In genomic region chr14:73759986-73760385, GRCm38 (mm10) we compare ENCODE assay signal across 25 mouse cellular contexts.
A peak's percentile ranks its signal among the peaks of the same experiment; 100 is the strongest.
DNase-seq lines count a peak whose midpoint lies in the region; ATAC-seq and TF ChIP-seq lines count a peak whose summit lies in the region.
"Had no signal": no experiment of that assay in that cellular context is flagged by ENCODE, and none has a peak within 500 bp of the region (broad histone marks: within the 10 kb centered on the region; RNA-seq: fewer than 3 reads in every experiment).

No protein-coding gene starts in this region.

- H3K36me3 ChIP-seq in hindbrain, postnatal 0 days (ENCODE audit: insufficient read depth, low read length): no peaks in the 10 kb centered on the region
- H3K36me3 ChIP-seq in hindbrain, embryonic 13.5 days: no peaks in the 10 kb centered on the region
- no peaks in the 10 kb centered on the region for H3K36me3 ChIP-seq in midbrain, postnatal 0 days (ENCODE audit: insufficient read depth, low read length)
- H3K36me3 ChIP-seq in midbrain, embryonic 10.5 days: no peaks in the 10 kb centered on the region
- H3K36me3 ChIP-seq: embryonic facial prominence, embryonic 12.5 days; forebrain, embryonic 15.5 days; heart, embryonic 13.5 days; hindbrain, embryonic 12.5 days; liver, embryonic 12.5 days; neural tube, embryonic 15.5 days had no signal

- H3K4me3 ChIP-seq in hindbrain, postnatal 0 days (ENCODE audit: low read length): no peak overlapping the region
- no peak overlapping the region for H3K4me3 ChIP-seq in hindbrain, embryonic 13.5 days
- H3K4me3 ChIP-seq in midbrain, postnatal 0 days (ENCODE audit: low read depth, low read length): no peak overlapping the region
- no peak overlapping the region for H3K4me3 ChIP-seq in midbrain, embryonic 10.5 days
- H3K4me3 ChIP-seq: embryonic facial prominence, embryonic 12.5 days; erythroblast, embryonic 14.5 days; forebrain, embryonic 15.5 days; heart, embryonic 13.5 days; hindbrain, embryonic 12.5 days; liver, embryonic 12.5 days; neural tube, embryonic 15.5 days had no signal

- no peak overlapping the region for H3K9ac ChIP-seq in hindbrain, postnatal 0 days (replicated peaks; ENCODE audit: low read length)
- H3K9ac ChIP-seq in hindbrain, embryonic 13.5 days: no peak overlapping the region
- no peak overlapping the region for H3K9ac ChIP-seq in midbrain, postnatal 0 days (replicated peaks; ENCODE audit: low read length, poor library complexity, severe bottlenecking)
- H3K9ac ChIP-seq: embryonic facial prominence, embryonic 12.5 days; forebrain, embryonic 15.5 days; heart, embryonic 13.5 days; hindbrain, embryonic 12.5 days; liver, embryonic 12.5 days; neural tube, embryonic 15.5 days had no signal

- no peak overlapping the region for H3K4me2 ChIP-seq in hindbrain, postnatal 0 days (ENCODE audit: low read depth, low read length)
- no peak overlapping the region for H3K4me2 ChIP-seq in hindbrain, embryonic 13.5 days
- H3K4me2 ChIP-seq in midbrain, postnatal 0 days (ENCODE audit: low read depth, low read length, poor library complexity, severe bottlenecking): no peak overlapping the region
- H3K4me2 ChIP-seq: embryonic facial prominence, embryonic 12.5 days; forebrain, embryonic 15.5 days; heart, embryonic 13.5 days; hindbrain, embryonic 12.5 days; liver, embryonic 12.5 days; neural tube, embryonic 15.5 days had no signal

- no peaks in the 10 kb centered on the region for H3K4me1 ChIP-seq in hindbrain, postnatal 0 days (ENCODE audit: insufficient read depth, low read length)
- H3K4me1 ChIP-seq in hindbrain, embryonic 13.5 days (replicated peaks): no peaks in the 10 kb centered on the region
- H3K4me1 ChIP-seq in midbrain, postnatal 0 days (ENCODE audit: insufficient read depth, low read length): no peaks in the 10 kb centered on the region
- no peaks in the 10 kb centered on the region for H3K4me1 ChIP-seq in midbrain, embryonic 10.5 days
- H3K4me1 ChIP-seq: embryonic facial prominence, embryonic 12.5 days; forebrain, embryonic 15.5 days; heart, embryonic 13.5 days; hindbrain, embryonic 12.5 days; liver, embryonic 12.5 days; neural tube, embryonic 15.5 days had no signal

- TF ChIP-seq CTCF in hindbrain, postnatal 0 days (IDR thresholded peaks at IDR 0.05; ENCODE audit: low read depth): no peak
- TF ChIP-seq CTCF in midbrain, postnatal 0 days (IDR thresholded peaks at IDR 0.05): no peak

- no peak for ATAC-seq in hindbrain, postnatal 0 days
- no peak for ATAC-seq in hindbrain, embryonic 13.5 days (ENCODE audit: low FRiP score)
- ATAC-seq in midbrain, postnatal 0 days (ENCODE audit: low FRiP score): no peak
- ATAC-seq: forebrain, embryonic 15.5 days; inflammation-experienced regulatory T-cells, adult 6 months; liver, embryonic 12.5 days; Patski had no signal

- no peaks in the 10 kb centered on the region for H3K9me3 ChIP-seq in hindbrain, postnatal 0 days (ENCODE audit: low read length)
- H3K9me3 ChIP-seq in hindbrain, embryonic 13.5 days: no peaks in the 10 kb centered on the region
- no peaks in the 10 kb centered on the region for H3K9me3 ChIP-seq in midbrain, postnatal 0 days (ENCODE audit: low read length)
- H3K9me3 ChIP-seq in midbrain, embryonic 10.5 days (replicated peaks): no peaks in the 10 kb centered on the region
- H3K9me3 ChIP-seq: embryonic facial prominence, embryonic 12.5 days; forebrain, embryonic 15.5 days; heart, embryonic 13.5 days; hindbrain, embryonic 12.5 days; liver, embryonic 12.5 days; neural tube, embryonic 15.5 days had no signal

- WGBS in hindbrain, postnatal 0 days: 28% methylated on average over 1 of the region's 1 CpGs
- WGBS in hindbrain, embryonic 13.5 days: 51% methylated on average over 1 of the region's 1 CpGs
- 59% methylated on average over 1 of the region's 1 CpGs for WGBS in midbrain, postnatal 0 days
- WGBS in midbrain, embryonic 10.5 days: 87% methylated on average over 1 of the region's 1 CpGs

- H3K27ac ChIP-seq in hindbrain, postnatal 0 days: no peak overlapping the region
- no peak overlapping the region for H3K27ac ChIP-seq in hindbrain, embryonic 13.5 days
- H3K27ac ChIP-seq in midbrain, postnatal 0 days (ENCODE audit: low read depth, low read length): no peak overlapping the region
- no peak overlapping the region for H3K27ac ChIP-seq in midbrain, embryonic 10.5 days (replicated peaks)
- H3K27ac ChIP-seq: embryonic facial prominence, embryonic 12.5 days; forebrain, embryonic 15.5 days; heart, embryonic 13.5 days; hindbrain, embryonic 12.5 days; liver, embryonic 12.5 days; neural tube, embryonic 15.5 days had no signal

- no peaks in the 10 kb centered on the region for H3K27me3 ChIP-seq in hindbrain, postnatal 0 days (ENCODE audit: insufficient read depth, low read length)
- no peaks in the 10 kb centered on the region for H3K27me3 ChIP-seq in hindbrain, embryonic 13.5 days
- H3K27me3 ChIP-seq in midbrain, postnatal 0 days (ENCODE audit: insufficient read depth, low read length): no peaks in the 10 kb centered on the region
- no peaks in the 10 kb centered on the region for H3K27me3 ChIP-seq in midbrain, embryonic 10.5 days (ENCODE audit: low read depth, poor library complexity, severe bottlenecking)
- H3K27me3 ChIP-seq: embryonic facial prominence, embryonic 12.5 days; forebrain, embryonic 15.5 days; heart, embryonic 13.5 days; hindbrain, embryonic 12.5 days; liver, embryonic 12.5 days; neural tube, embryonic 15.5 days; Patski had no signal

- DNase-seq in cerebellum, postnatal 10 days: peak; percentile 16 to 45
- no peak for DNase-seq in cerebellum, adult 18-20 months
- DNase-seq in hindbrain, postnatal 0 days (ENCODE audit: low spot score): peak; percentile 42
- peak; percentile 31 for DNase-seq in midbrain, postnatal 0 days (ENCODE audit: low spot score)
- DNase-seq in midbrain, embryonic 10.5 days (ENCODE audit: low spot score): no peak
- DNase-seq in telencephalon, adult 2 months (ENCODE audit: low read depth, low spot score): peak; percentile 33
- no peak for DNase-seq in cerebellum, adult 8-10 months
- DNase-seq: adrenal gland, adult 2 months; gastrocnemius, postnatal 25 days; heart, adult 18-20 months; kidney, adult 18-20 months; lung, adult 18-20 months; lung, postnatal 4 days; right cerebral cortex, postnatal 14 days; spleen, adult 18-20 months had no signal

Comparison
In these comparisons a context has a peak if more than half of its experiments do, and no peak if none do; other contexts are left out.
1. DNase-seq: peak in cerebellum, postnatal 10 days (2 of 2), hindbrain, postnatal 0 days (single experiment), midbrain, postnatal 0 days (single experiment) and telencephalon, adult 2 months (single experiment); none in cerebellum, adult 18-20 months (0 of 2), midbrain, embryonic 10.5 days (single experiment) and cerebellum, adult 8-10 months (single experiment).